Mouse (Mus musculus): ENCODE measurements at regions not wholly inside any gene's neighbourhood (a gene's known extent, or its start where the extent isn't known, plus 50 kb on each side); places are given as distances from the start of the nearest gene placed in this dataset.

DNA sequence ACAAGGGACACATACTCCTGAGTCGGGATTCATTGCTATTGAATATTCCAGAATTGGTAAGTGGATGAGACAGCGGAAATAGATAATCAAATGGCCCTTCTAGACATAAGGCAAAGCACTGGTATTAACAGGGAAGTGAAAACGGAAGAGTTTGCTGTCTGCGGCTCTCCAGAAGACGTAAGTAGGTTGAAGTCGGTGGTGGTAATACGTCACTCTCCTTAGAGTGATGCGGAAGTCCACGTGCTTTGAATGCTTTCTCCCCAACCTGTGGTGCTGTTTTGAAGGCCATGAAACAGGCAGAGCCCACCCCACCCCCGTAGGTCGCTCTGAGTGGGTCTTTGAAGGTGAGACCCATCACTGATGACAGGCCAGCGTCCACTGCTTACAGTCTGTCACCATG lies 308.0 kb upstream of the Tbx3 start:
- TF ChIP-seq POLR2A (IDR thresholded peaks at IDR 0.05; ENCODE audit: insufficient read depth, low read depth, low read length) = no peak
- no peak for TF ChIP-seq CTCF (IDR thresholded peaks at IDR 0.05)
- TF ChIP-seq EP300 (IDR thresholded peaks at IDR 0.05; ENCODE audit: insufficient read depth, low read depth, low read length) = no peak

Data from heart, adult 2 months (tissue).